Mouse (Mus musculus) macrophage (primary cell): ENCODE measurements around the gene Elp4. TPM values are rescaled to one million over a fixed set of nuclear protein-coding genes. Genes with fewer than 3 reads are reported as not detected.

Experiments used
- H3K27ac ChIP-seq: fragments of 350-480 bp; formaldehyde crosslinking; 2 replicates; pipeline ENCODE4 v1.9.0; 2021
- H3K36me3 ChIP-seq: fragments of 350-480 bp; formaldehyde crosslinking; 2 replicates; pipeline ENCODE4 v1.9.0; 2021; ENCODE audit errors: inconsistent target
- H3K4me3 ChIP-seq: fragments of 350-480 bp; formaldehyde crosslinking; 2 replicates; pipeline ENCODE4 v1.9.0; 2021; ENCODE audit errors: inconsistent target
- H3K79me2 ChIP-seq: fragments of 350-480 bp; formaldehyde crosslinking; 2 replicates; pipeline ENCODE4 v1.9.0; 2021; ENCODE audit errors: inconsistent target
- WGBS: methylation state at CpG from one replicate; pipeline ENCODE4 v1.1.7; 2026; ENCODE audit warnings: inconsistent platforms; ENCODE audit not compliant: missing documents; 5-methylcytosine and 5-hydroxymethylcytosine counted together
- polyA plus RNA-seq: library from polyadenylated mRNA; stranded (reverse); fragments of 250-400 nt; gene quantifications from 3 replicates; pipeline ENCODE4 v1.2.4, GENCODE M21; 2018; ENCODE audit warnings: inconsistent platforms

The Elp4 gene
- polyA plus RNA-seq, 1 experiment from 2014 or later = 3.1 TPM

DNA sequence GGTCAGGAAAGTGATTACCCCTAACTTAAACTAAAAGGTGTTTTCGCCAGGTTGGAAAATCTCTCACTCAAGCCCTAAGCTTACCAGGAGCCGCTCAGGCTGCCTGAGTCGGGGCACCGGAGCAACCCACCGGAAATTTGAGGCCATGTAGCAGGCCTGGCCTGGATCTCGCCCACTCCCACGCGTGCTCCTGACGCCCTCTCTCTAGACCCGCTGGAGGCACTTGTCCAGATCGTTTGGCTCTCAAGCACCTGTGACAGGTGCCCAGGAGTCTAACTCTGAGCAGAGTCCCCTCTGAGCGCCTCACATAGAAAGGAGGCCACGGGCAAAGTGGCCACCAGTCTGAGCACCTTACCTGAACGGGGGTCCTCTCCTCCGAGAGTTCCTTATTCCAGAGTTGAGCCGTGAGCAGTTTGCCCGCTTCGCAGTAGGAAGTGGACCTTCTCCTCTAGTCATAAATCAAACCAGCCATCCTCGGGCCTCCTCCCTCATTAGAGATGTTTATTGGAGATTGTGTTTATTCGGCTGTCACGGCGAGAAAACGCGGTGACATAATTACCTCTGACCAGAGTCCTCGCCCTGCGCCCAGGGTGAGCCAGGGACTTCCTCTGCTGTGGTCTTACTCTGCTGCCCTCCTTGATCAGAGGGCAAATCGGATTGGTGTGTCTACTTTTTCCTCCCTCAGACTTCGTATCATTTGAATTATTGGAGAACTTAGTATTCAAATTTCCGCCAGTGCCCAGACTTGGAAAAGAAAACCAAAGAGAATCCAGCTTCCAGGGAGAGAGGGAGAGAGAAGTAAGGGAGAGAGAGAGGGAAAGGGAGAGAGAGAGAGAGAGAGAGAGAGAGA, 234.3 kb downstream of the Elp4 start:
- WGBS = 5% methylated on average over 26 of the region's 29 CpGs
- H3K79me2 ChIP-seq = no peaks in the 10 kb centered on the region

DNA sequence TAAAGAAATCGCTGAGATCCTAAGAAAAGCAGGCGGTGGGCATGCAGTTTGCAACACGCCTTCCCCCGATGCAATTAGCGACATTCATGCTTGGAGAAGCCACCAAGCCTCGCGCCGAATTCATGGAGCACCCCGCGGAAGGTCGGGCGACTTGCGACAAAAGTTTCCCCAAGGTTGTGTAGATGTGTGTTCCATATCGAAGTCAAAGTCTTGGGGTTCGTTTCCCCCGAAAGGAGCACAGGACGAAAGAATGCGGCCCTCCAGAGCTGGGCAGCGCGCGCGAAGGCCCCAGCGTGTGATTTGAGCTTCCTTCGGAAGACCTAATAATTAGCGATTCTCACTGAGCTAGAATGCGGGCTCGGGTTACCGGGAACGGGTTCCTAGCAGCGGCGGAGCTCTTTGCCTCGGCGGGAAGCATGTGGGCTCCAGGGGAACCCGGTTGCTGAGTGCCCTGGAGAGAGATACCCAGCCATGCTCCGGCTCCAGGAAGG, 234.9 kb downstream of the Elp4 start:
- H3K36me3 ChIP-seq = no peaks in the 10 kb centered on the region
- H3K4me3 ChIP-seq = no peak overlapping the region
- WGBS = 5% methylated on average over 35 of the region's 35 CpGs
- no peak overlapping the region for H3K27ac ChIP-seq
- H3K79me2 ChIP-seq = no peaks in the 10 kb centered on the region

More for the DNA sequence above, 234.3 kb downstream of the Elp4 start:
- Histone ChIP-seq H3K36me3 (no peaks in the 10 kb centered on the region), H3K27ac (no peak overlapping the region), H3K4me3 (no peak overlapping the region)

DNA sequence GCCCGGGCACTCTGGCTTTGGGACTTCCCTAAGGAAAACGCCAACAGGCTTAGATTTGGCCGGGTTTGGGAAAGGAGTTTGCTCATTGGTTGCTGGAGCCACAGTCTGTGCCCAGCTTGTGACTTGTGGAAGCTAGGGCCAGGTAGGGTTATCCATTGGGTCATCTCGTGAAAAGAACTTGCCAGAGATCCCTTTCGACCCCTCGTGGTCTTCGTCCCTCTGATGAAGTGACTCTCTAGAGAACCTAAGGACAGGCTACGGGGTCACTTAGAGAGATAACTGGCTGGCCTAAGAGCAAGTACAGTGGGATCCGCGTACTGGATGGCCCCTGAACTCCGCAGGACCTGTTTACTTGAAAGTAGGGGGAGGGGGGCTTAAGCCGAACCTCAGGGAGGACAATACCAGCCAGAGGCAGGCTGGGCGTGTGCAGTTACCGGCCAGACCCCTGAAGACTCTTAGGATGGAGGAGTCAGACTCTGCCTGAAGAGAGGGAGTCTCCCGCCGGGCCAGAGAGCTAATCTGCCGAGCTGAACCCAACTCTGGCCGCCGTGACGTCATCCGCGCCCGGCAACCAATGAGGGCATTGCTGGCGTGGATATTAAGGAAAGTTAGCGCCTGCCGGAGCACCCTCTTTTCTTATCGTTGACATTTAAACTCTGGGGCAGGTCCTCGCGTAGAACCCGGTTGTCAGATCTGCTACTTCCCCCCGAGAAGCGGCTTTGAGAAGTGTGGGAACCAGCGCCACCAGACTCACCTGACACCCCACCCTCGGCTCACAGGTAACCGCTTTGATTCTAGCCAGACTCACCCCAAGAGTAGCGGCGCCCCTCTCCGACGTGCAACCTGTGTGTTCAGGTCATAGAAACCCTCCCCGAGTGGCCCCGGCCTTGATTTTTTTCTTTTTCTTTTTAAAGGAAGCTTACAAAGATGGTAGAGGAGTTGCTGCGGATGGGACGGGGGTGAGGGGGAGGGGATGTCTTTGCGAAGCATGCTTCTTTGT, 235.8 kb downstream of the Elp4 start, which contains the start of gene Pax6:
Pax6 (plus strand) TSS at position 630 of the 1,000 bp plus-strand sequence.
- Histone ChIP-seq H3K36me3 (no peaks in the 10 kb centered on the region), H3K79me2 (no peaks in the 10 kb centered on the region), H3K27ac (no peak within 1 kb of the TSS), H3K4me3 (no peak within 1 kb of the TSS)
- WGBS = 7% methylated on average over 44 of the region's 44 CpGs

DNA sequence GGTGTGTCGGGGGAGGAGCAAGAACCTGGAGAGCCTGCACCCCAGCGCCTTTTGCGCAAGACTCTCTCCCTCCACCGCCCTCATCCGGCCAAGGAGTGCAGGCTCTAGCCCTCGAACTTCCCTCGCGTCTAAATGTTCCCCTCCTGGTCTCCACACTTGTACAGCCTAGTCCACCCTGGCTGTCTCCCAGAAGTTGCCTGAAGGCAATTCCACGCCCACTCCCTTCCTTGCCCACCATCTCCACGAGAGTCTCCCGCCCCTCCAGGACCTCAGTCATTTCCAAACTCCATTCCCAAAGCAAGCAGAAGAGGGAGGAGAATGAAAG, 236.8 kb downstream of the Elp4 start:
- 3% methylated on average over 11 of the region's 11 CpGs for WGBS
- Histone ChIP-seq H3K79me2 (no peaks in the 10 kb centered on the region), H3K27ac (no peak overlapping the region), H3K36me3 (no peaks in the 10 kb centered on the region), H3K4me3 (no peak overlapping the region)

DNA sequence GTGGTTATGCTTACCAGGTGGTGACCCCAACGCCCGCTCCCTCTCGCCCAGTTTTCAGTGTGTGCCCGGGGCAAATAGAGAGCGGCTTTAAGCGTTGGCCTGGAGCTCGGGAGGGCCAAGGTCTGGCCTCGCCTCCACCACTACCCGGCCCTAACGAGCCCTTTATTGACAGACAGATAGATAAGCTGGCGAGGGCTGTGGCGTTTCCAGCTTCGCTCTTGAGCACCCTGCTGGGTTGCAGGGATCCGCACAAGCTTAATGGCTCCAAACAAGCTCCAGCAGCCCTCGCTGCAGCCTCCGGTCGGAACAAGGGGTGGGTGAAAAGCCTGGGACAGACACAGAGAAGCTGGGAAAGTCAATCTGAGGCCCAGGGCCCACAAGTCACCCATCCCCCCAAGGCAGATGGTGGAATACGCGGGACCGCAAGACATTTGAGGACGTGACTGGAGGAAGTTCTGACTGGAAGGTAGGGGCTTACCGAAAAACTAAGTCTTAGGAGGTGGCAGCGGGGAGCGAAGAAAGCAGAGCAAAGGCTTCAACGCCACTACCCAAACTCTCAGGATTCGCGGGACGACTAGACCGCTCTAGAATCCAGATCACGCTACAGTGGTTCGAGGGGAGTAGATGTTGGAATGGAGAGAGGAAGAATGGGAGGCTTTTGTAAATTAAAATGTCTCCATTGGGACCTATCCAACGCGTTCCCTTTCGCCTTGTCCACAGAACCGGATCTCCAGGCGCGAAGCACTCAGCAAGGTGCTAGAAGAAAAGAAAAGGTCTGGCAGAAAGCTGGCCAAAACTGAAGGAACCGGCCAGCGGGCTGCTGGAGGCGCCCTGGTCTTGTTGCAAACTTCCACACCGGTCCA, 237.4 kb downstream of the Elp4 start:
- H3K27ac ChIP-seq = no peak overlapping the region
- H3K4me3 ChIP-seq = no peak overlapping the region
- H3K79me2 ChIP-seq = no peaks in the 10 kb centered on the region
- H3K36me3 ChIP-seq = no peaks in the 10 kb centered on the region
- 9% methylated on average over 41 of the region's 41 CpGs for WGBS

DNA sequence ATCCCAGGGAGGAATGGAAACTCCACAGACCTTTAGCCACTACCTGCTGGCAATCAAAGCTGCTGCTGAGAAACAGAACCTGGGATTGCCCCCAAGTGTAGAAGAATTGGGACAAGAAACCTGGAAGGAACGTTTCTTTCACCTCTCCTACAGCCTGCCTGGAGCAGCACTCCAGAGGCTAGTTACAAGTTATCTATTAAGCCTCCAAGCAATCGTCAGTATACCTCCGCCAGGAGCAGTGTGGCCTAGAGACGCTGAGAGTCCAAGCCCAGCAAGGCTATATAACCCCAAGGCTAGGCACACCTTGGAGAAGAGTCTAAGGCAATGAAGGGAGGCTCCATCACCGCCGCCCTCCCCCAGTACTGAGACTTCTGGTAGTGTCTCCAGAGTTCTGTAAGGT, 238.0 kb downstream of the Elp4 start:
- Histone ChIP-seq H3K27ac (no peak overlapping the region), H3K4me3 (no peak overlapping the region), H3K36me3 (no peaks in the 10 kb centered on the region), H3K79me2 (no peaks in the 10 kb centered on the region)
- WGBS = 8% methylated on average over 6 of the region's 6 CpGs

DNA sequence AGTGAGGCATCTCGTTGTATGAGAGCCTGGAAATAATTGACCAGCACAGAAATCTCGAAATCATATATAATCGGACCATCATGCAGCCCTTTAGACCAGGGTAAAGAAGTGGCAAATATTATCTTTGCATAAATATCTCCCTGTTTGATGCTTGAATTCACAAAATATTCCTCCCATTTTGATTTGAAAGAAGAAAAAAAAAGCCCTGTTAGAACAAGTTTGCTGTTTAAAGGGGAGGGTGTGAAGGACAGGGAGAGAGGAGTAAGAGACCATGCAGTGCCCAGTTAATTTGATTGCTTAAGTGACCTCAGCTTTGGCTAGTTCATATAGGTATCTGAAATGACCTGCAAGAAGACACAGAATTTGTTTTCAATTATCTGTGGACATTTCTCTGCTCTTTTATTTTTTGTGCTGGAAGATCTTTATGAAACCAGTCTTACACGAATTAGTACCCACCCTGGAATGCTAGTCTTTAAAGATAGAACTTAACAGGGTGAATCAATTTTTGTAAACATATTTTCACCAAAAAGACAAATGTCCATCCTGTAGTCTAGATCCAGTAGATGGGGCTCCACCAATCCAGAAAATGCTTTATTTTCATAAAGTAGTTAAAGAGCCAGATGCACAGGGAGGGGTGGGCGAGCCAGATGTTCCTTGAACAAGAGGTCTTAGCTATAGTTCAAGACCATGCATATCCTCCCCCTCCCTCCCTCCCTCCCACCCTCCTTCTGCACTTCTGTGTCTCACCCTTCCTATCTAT, 238.7 kb downstream of the Elp4 start:
- no peaks in the 10 kb centered on the region for H3K36me3 ChIP-seq
- H3K4me3 ChIP-seq = no peak overlapping the region
- 17% methylated on average over 5 of the region's 5 CpGs for WGBS
- H3K27ac ChIP-seq = no peak overlapping the region
- H3K79me2 ChIP-seq = no peaks in the 10 kb centered on the region

DNA sequence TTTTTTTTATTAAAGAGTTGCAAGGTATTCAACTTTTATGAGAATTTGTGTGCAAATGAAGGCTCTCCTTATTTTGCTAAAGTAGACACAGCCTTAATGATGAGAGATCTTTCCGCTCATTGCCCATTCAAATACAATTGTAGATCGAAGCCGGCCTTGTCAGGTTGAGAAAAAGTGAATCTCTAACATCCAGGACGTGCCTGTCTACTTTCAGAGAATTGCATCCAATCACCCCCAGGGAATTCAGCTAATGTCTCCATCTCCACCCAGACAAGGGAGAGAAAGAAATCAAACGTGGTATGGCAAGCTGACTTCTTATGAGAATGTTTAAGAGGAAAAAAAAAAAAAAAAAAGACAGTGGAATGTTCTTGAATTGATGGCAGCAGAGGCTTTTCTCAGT, 239.4 kb downstream of the Elp4 start:
- no peak overlapping the region for H3K4me3 ChIP-seq
- no peaks in the 10 kb centered on the region for H3K79me2 ChIP-seq
- no peaks in the 10 kb centered on the region for H3K36me3 ChIP-seq
- no peak overlapping the region for H3K27ac ChIP-seq
- WGBS = 22% methylated on average over 5 of the region's 5 CpGs

DNA sequence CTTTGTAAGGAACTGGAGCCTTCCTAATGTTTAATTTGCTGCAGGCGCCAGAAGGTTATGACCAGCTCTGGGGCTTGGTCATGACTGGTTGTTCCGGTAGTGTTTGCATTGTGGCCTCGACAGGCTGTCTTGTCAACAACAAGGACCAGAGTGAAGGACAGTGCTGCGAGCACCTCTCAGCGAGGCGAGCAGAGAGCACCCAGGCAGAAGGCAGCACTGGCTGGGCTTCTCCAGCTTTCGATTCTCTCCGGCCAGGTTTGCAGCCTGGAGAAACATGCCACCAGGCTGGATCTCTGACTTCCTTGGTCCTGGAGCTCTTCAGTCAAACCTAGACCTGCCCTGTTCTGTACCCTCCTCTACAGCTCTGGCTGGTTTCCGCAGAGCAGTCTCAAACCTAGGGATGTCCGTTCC, 241.3 kb downstream of the Elp4 start:
- no peak overlapping the region for H3K27ac ChIP-seq
- no peaks in the 10 kb centered on the region for H3K36me3 ChIP-seq
- H3K79me2 ChIP-seq = no peaks in the 10 kb centered on the region
- 10% methylated on average over 10 of the region's 10 CpGs for WGBS
- H3K4me3 ChIP-seq = no peak overlapping the region

DNA sequence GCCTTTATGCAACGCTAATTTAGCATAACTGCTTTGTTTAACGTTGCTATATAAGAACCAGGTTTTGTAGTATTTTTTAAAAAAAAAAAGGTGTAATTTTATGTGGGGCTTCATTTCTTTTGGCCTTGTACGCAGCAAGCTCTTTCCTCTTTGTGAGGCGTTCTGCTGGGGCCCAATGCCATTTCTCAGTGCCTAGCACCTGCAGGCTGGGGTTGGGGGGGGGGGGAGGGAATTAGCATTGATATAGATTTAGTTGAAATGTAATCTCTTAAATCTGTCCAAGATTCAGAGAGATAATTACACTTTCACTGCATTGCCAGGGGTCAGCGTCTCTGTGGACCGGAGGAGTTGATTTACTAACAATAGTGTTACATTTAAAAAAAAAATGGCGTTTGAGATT, 241.8 kb downstream of the Elp4 start:
- Histone ChIP-seq H3K36me3 (no peaks in the 10 kb centered on the region), H3K79me2 (no peaks in the 10 kb centered on the region), H3K27ac (no peak overlapping the region), H3K4me3 (no peak overlapping the region)
- 6% methylated on average over 7 of the region's 7 CpGs for WGBS

DNA sequence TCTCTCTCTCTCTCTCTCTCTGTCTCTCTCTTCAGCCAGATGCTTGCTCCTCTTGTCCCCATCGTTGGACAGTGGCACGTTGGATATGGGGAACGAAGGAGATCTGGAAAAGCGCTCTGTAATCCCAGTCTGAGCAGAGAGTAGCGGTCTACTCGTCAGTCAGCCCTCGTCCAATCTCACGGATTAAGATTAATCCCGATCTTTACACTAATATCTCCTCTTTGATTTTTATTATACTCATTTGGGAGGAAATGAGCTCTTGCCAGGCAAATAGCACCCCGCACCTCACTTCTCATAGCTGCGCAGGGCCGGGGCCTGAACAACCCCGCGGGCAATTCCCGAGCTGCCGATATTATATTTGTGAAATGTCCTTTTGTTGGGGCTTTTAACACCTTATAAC, 242.2 kb downstream of the Elp4 start:
- H3K79me2 ChIP-seq = no peaks in the 10 kb centered on the region
- no peaks in the 10 kb centered on the region for H3K36me3 ChIP-seq
- WGBS = 24% methylated on average over 15 of the region's 16 CpGs
- no peak overlapping the region for H3K4me3 ChIP-seq
- H3K27ac ChIP-seq = no peak overlapping the region

DNA sequence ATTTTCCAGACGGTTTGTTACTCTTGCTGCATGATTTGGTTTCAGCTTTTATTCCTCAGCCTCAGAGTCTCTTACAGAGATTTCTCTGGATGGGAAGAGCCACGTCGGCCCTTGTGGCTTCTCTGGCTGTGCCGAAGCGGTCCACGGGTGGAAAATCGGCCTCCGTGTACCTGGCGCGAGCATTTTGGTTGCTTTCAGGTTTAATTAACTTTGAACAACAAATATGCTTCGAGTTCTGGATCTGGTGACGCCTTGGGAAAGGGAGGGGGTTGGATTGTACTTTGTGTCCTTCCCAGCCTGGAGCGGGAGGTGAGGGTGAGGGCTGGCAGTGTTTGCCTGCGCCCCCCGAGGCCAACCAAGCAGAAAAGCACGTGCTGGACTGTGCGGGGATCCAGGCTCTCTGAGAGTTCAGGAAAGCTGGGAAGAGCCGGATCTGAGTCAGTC, 242.7 kb downstream of the Elp4 start:
- WGBS = 8% methylated on average over 18 of the region's 18 CpGs
- no peak overlapping the region for H3K27ac ChIP-seq

DNA sequence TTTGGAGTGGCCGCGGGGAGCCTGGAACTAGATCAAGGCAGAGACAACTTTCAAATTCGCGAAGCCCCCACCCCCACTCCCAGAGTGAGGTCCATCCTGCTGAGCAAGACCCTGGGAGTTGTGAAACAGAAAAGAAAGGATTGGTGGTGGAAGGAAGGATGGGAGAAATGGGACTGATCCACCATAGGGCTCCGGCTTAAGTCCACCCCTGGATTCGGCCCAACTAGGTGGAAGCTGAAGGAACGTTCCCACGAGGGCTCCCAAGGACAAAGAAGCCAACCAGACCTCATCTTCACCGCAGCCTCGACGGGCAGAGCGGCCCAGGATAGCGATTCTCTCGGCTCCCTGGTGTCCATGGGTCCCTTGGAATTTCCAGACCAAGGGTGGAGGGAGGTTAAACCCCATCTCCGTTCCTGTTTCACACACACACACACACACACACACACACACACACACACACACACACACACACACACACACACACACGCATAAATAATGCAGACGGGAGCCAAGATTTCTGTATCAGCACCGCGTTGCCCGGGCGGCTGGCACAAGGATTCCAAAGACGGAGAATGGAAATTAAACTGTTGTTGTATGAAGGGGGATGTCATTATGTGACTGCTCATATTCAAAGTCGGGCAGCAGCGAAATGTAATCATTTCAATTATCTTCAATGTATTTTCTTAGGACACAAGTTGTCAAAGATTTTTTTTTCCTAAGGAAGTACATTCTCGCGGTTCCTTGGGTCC, 243.3 kb downstream of the Elp4 start:
- H3K4me3 ChIP-seq = no peak overlapping the region
- H3K27ac ChIP-seq = no peak overlapping the region
- H3K36me3 ChIP-seq = no peaks in the 10 kb centered on the region
- H3K79me2 ChIP-seq = no peaks in the 10 kb centered on the region
- 5% methylated on average over 19 of the region's 26 CpGs for WGBS

More for the DNA sequence above, 242.7 kb downstream of the Elp4 start:
- Histone ChIP-seq H3K79me2 (no peaks in the 10 kb centered on the region), H3K4me3 (no peak overlapping the region), H3K36me3 (no peaks in the 10 kb centered on the region)
